Mouse (Mus musculus) ES-Bruce4 (cell line): ENCODE results near the gene Bank1.

ENCODE experiments used
- CTCF ChIP-seq: IDR thresholded peaks from one replicate; pipeline ENCODE4 v1.8.1; 2011; ENCODE audit warnings: low read depth, low read length
- POLR2A ChIP-seq: IDR thresholded peaks from one replicate; pipeline ENCODE4 v1.8.1; 2011; ENCODE audit warnings: low read length; ENCODE audit not compliant: insufficient read depth

- TF ChIP-seq CTCF (no peak), POLR2A (no peak)
These were observed 301.0 kb downstream of the Bank1 start for GRCm38 (mm10) chr3:136024876-136025275.
